ENCODE assay signal across 18 mouse cellular contexts in genomic region chr4:86408421-86408820, GRCm38 (mm10).
DNase-seq lines count a peak whose midpoint lies in the region; ATAC-seq and TF ChIP-seq lines count a peak whose summit lies in the region.
"Had no signal": no experiment of that assay in that cellular context is flagged by ENCODE, and none has a peak within 500 bp of the region (broad histone marks: within the 10 kb centered on the region; RNA-seq: fewer than 3 reads in every experiment).

No protein-coding gene starts in this region.

- H3K27ac ChIP-seq in kidney, embryonic 16.5 days (ENCODE audit: low read length) = peak overlapping the region; percentile 32; the same call in 1 of the 2 replicates
- peak overlapping the region; percentile 22; the same call in 1 of the 2 replicates for H3K27ac ChIP-seq in stomach, embryonic 14.5 days (ENCODE audit: low read length)
- no peak overlapping the region for H3K27ac ChIP-seq in stomach, postnatal 0 days (replicated peaks)
- H3K27ac ChIP-seq in limb, embryonic 13.5 days = peak overlapping the region; percentile 72
- H3K27ac ChIP-seq in stomach, embryonic 16.5 days (ENCODE audit: low read length) = peak overlapping the region; percentile 29; the same call in 1 of the 2 replicates
- no peak overlapping the region for H3K27ac ChIP-seq in gastrocnemius, adult 2 months
- H3K27ac ChIP-seq: forebrain, embryonic 13.5 days; hindbrain, embryonic 10.5 days; hindbrain, embryonic 14.5 days had no signal

- no peak overlapping the region for H3K4me2 ChIP-seq in kidney, embryonic 16.5 days (replicated peaks; ENCODE audit: low read depth, low read length)
- H3K4me2 ChIP-seq in stomach, embryonic 14.5 days (replicated peaks; ENCODE audit: low read depth, low read length) = no peak overlapping the region
- H3K4me2 ChIP-seq in stomach, postnatal 0 days (replicated peaks; ENCODE audit: low read depth) = no peak overlapping the region
- H3K4me2 ChIP-seq in limb, embryonic 13.5 days (replicated peaks) = no peak overlapping the region
- no peak overlapping the region for H3K4me2 ChIP-seq in stomach, embryonic 16.5 days (ENCODE audit: low read depth, low read length)
- H3K4me2 ChIP-seq: forebrain, embryonic 13.5 days; heart, embryonic 12.5 days; hindbrain, embryonic 14.5 days had no signal

- DNase-seq in kidney, adult 18-20 months = no peak
- DNase-seq in stomach, postnatal 0 days (ENCODE audit: low spot score) = no peak
- no peak for DNase-seq in c-Kit-positive CD71-positive TER-119-positive erythroid progenitor cells, embryonic 14.5 days (ENCODE audit: low spot score)
- no peak for DNase-seq in gastrocnemius, adult 2 months
- DNase-seq: adrenal gland, adult 2 months; adrenal gland, postnatal 25 days; cerebellum, adult 11 months; cerebellum, adult 8-10 months; forebrain, postnatal 0 days; gastrocnemius, postnatal 25 days had no signal

- intact Hi-C loops in gastrocnemius, adult 2 months (cut with DNase I) = no loop called here

- ATAC-seq in kidney, embryonic 16.5 days (ENCODE audit: low FRiP score, low TSS enrichment) = no peak
- no peak for ATAC-seq in stomach, embryonic 14.5 days (ENCODE audit: insufficient number of reproducible peaks, insufficient read depth, low FRiP score, low read depth)
- ATAC-seq in stomach, postnatal 0 days (ENCODE audit: low FRiP score, low TSS enrichment) = no peak
- ATAC-seq in limb, embryonic 13.5 days (ENCODE audit: low FRiP score, low read depth) = no peak
- no peak for ATAC-seq in stomach, embryonic 16.5 days (ENCODE audit: insufficient read depth, low FRiP score)
- ATAC-seq: forebrain, embryonic 13.5 days; forebrain, postnatal 0 days had no signal

- peaks cover 24% of the 10 kb centered on the region for H3K4me1 ChIP-seq in kidney, embryonic 16.5 days (ENCODE audit: insufficient read depth, low read length)
- H3K4me1 ChIP-seq in stomach, embryonic 14.5 days (ENCODE audit: control insufficient read depth, insufficient read depth, low read length) = peaks cover 17% of the 10 kb centered on the region
- no peaks in the 10 kb centered on the region for H3K4me1 ChIP-seq in stomach, postnatal 0 days (replicated peaks; ENCODE audit: control insufficient read depth, insufficient read depth)
- H3K4me1 ChIP-seq in limb, embryonic 13.5 days = peaks cover 42% of the 10 kb centered on the region
- H3K4me1 ChIP-seq in stomach, embryonic 16.5 days (ENCODE audit: control insufficient read depth, insufficient read depth, low read length) = peaks cover 12% of the 10 kb centered on the region; the same call in 1 of the 2 replicates
- H3K4me1 ChIP-seq: forebrain, embryonic 13.5 days had no signal

- 59% methylated on average over 9 of the region's 9 CpGs for WGBS in kidney, embryonic 16.5 days
- 53% methylated on average over 9 of the region's 9 CpGs for WGBS in stomach, embryonic 14.5 days
- 49% methylated on average over 9 of the region's 9 CpGs for WGBS in stomach, postnatal 0 days
- WGBS in limb, embryonic 13.5 days = 46% methylated on average over 9 of the region's 9 CpGs
- 56% methylated on average over 9 of the region's 9 CpGs for WGBS in stomach, embryonic 16.5 days

- H3K36me3 ChIP-seq in kidney, embryonic 16.5 days (ENCODE audit: insufficient read depth, low read length) = no peaks in the 10 kb centered on the region
- no peaks in the 10 kb centered on the region for H3K36me3 ChIP-seq in stomach, embryonic 14.5 days (ENCODE audit: control insufficient read depth, insufficient read depth, low read length)
- no peaks in the 10 kb centered on the region for H3K36me3 ChIP-seq in stomach, postnatal 0 days (ENCODE audit: control insufficient read depth, insufficient read depth, low read length)
- peaks cover 4% of the 10 kb centered on the region; the same call in 1 of the 2 replicates for H3K36me3 ChIP-seq in limb, embryonic 13.5 days
- H3K36me3 ChIP-seq in stomach, embryonic 16.5 days (ENCODE audit: control insufficient read depth, insufficient read depth, low read length) = no peaks in the 10 kb centered on the region
- H3K36me3 ChIP-seq: heart, embryonic 12.5 days; hindbrain, embryonic 10.5 days had no signal

- no peak for TF ChIP-seq EP300 in stomach, postnatal 0 days (optimal IDR thresholded peaks at IDR 0.05)

- no peaks in the 10 kb centered on the region for H3K9me3 ChIP-seq in kidney, embryonic 16.5 days (ENCODE audit: low read length)
- no peaks in the 10 kb centered on the region for H3K9me3 ChIP-seq in stomach, embryonic 14.5 days (ENCODE audit: control insufficient read depth, low read depth, low read length)
- no peaks in the 10 kb centered on the region for H3K9me3 ChIP-seq in stomach, postnatal 0 days (ENCODE audit: control insufficient read depth, low read length)
- no peaks in the 10 kb centered on the region for H3K9me3 ChIP-seq in limb, embryonic 13.5 days
- no peaks in the 10 kb centered on the region for H3K9me3 ChIP-seq in stomach, embryonic 16.5 days (replicated peaks; ENCODE audit: control insufficient read depth, low read length)
- H3K9me3 ChIP-seq: forebrain, embryonic 13.5 days; heart, embryonic 12.5 days; hindbrain, embryonic 10.5 days had no signal

- no peak overlapping the region for H3K9ac ChIP-seq in kidney, embryonic 16.5 days (replicated peaks; ENCODE audit: low read length)
- no peak overlapping the region for H3K9ac ChIP-seq in stomach, embryonic 14.5 days (replicated peaks; ENCODE audit: low read depth, low read length)
- no peak overlapping the region for H3K9ac ChIP-seq in stomach, postnatal 0 days (ENCODE audit: low read length)
- no peak overlapping the region for H3K9ac ChIP-seq in limb, embryonic 13.5 days
- no peak overlapping the region for H3K9ac ChIP-seq in stomach, embryonic 16.5 days (ENCODE audit: low read length)
- H3K9ac ChIP-seq: forebrain, embryonic 13.5 days; forebrain, postnatal 0 days; heart, embryonic 12.5 days; hindbrain, embryonic 14.5 days had no signal

- TF ChIP-seq CTCF in stomach, postnatal 0 days (IDR thresholded peaks at IDR 0.05; ENCODE audit: low read depth) = no peak
- TF ChIP-seq CTCF in gastrocnemius, adult 2 months (IDR thresholded peaks at IDR 0.05) = no peak

- no peaks in the 10 kb centered on the region for H3K27me3 ChIP-seq in kidney, embryonic 16.5 days (ENCODE audit: insufficient read depth, low read length)
- H3K27me3 ChIP-seq in stomach, embryonic 14.5 days (ENCODE audit: control insufficient read depth, insufficient read depth, low read length) = no peaks in the 10 kb centered on the region
- no peaks in the 10 kb centered on the region for H3K27me3 ChIP-seq in stomach, postnatal 0 days (ENCODE audit: control insufficient read depth, insufficient read depth, low read length)
- no peaks in the 10 kb centered on the region for H3K27me3 ChIP-seq in limb, embryonic 13.5 days
- no peaks in the 10 kb centered on the region for H3K27me3 ChIP-seq in stomach, embryonic 16.5 days (ENCODE audit: control insufficient read depth, insufficient read depth, low read length)
- H3K27me3 ChIP-seq: forebrain, embryonic 13.5 days; heart, embryonic 12.5 days had no signal

- no peak overlapping the region for H3K4me3 ChIP-seq in kidney, embryonic 16.5 days (ENCODE audit: low read length)
- H3K4me3 ChIP-seq in stomach, embryonic 14.5 days (ENCODE audit: low read depth, low read length) = no peak overlapping the region
- no peak overlapping the region for H3K4me3 ChIP-seq in stomach, postnatal 0 days (ENCODE audit: low read depth, low read length)
- no peak overlapping the region for H3K4me3 ChIP-seq in limb, embryonic 13.5 days
- no peak overlapping the region for H3K4me3 ChIP-seq in stomach, embryonic 16.5 days (replicated peaks; ENCODE audit: low read length)
- H3K4me3 ChIP-seq in gastrocnemius, adult 2 months = no peak overlapping the region
- H3K4me3 ChIP-seq: forebrain, embryonic 13.5 days; heart, embryonic 12.5 days; hindbrain, embryonic 10.5 days had no signal

Comparison
In these comparisons a context has a peak if more than half of its experiments do, and no peak if none do; other contexts are left out.
1. H3K27ac ChIP-seq: peak in kidney, embryonic 16.5 days (single experiment), stomach, embryonic 14.5 days (single experiment), limb, embryonic 13.5 days (single experiment) and stomach, embryonic 16.5 days (single experiment); none in stomach, postnatal 0 days (single experiment) and gastrocnemius, adult 2 months (single experiment).